Mouse (Mus musculus): ENCODE data around the gene Trpm7. TPM values are rescaled to one million over a fixed set of nuclear protein-coding genes. Genes with fewer than 3 reads are reported as not detected.
"Not testable (repeated sequence)": the region's sequence is repeated elsewhere in the genome, so short reads cannot be mapped to it uniquely, and the experiment has no call there.

Gene Trpm7
- total RNA-seq (2021) (10 to 100 TPM; 35.8 to 41.1 TPM), polyA plus RNA-seq (2012; rRNA removed) (1.2 and 1.5 TPM in 2 replicates)
- long read RNA-seq, result 0 reads

GRCm38 (mm10) chr2:126875871-126876796 is at the start of gene Trpm7:
TSS of gene Trpm7 (minus strand) at chr2:126876230.
- peak; percentile 96 for DNase-seq

GRCm38 (mm10) chr2:126920358-126921060 is 44.5 kb upstream of the Trpm7 start:
- DNase-seq, result no peak

- no peak for DNase-seq
These were observed 40.2 kb upstream of the Trpm7 start for GRCm38 (mm10) chr2:126916236-126916635.

GRCm38 (mm10) chr2:126914096-126914495 is 38.1 kb upstream of the Trpm7 start:
- DNase-seq, result no peak

GRCm38 (mm10) chr2:126904162-126904561 is 28.1 kb upstream of the Trpm7 start:
- no peak for DNase-seq

- DNase-seq, result no peak
These were observed 21.5 kb upstream of the Trpm7 start for GRCm38 (mm10) chr2:126897511-126897910.

- no peak for DNase-seq
These were observed 20.9 kb upstream of the Trpm7 start for GRCm38 (mm10) chr2:126896941-126897340.

GRCm38 (mm10) chr2:126894245-126894644 is 18.2 kb upstream of the Trpm7 start:
- no peak for DNase-seq

- no peak for DNase-seq
These were observed 16.3 kb upstream of the Trpm7 start for GRCm38 (mm10) chr2:126892316-126892715.

GRCm38 (mm10) chr2:126891743-126892142 is 15.7 kb upstream of the Trpm7 start:
- no peak for DNase-seq

- no peak for DNase-seq
These were observed 11.1 kb upstream of the Trpm7 start for GRCm38 (mm10) chr2:126887141-126887540.

- DNase-seq, result no peak
These were observed 9.8 kb upstream of the Trpm7 start for GRCm38 (mm10) chr2:126885871-126886270.

- not testable (repeated sequence) for DNase-seq
These were observed 6.7 kb upstream of the Trpm7 start for GRCm38 (mm10) chr2:126882711-126883110.

- DNase-seq, result no peak
These were observed 2.0 kb upstream of the Trpm7 start for GRCm38 (mm10) chr2:126877991-126878390.

- DNase-seq, result no peak
These were observed 554 bp downstream of the Trpm7 start for GRCm38 (mm10) chr2:126875516-126875835.

- DNase-seq, result no peak
These were observed 1.1 kb downstream of the Trpm7 start for GRCm38 (mm10) chr2:126874809-126875515.

- no peak for DNase-seq
These were observed 9.7 kb downstream of the Trpm7 start for GRCm38 (mm10) chr2:126866301-126866700.

GRCm38 (mm10) chr2:126865501-126866199 is 10.4 kb downstream of the Trpm7 start:
- peak; percentile 65 for DNase-seq

- DNase-seq, result no peak
These were observed 11.0 kb downstream of the Trpm7 start for GRCm38 (mm10) chr2:126865026-126865425.

- no peak for DNase-seq
These were observed 31.3 kb downstream of the Trpm7 start for GRCm38 (mm10) chr2:126844751-126845150.

GRCm38 (mm10) chr2:126838848-126839247 is 37.2 kb downstream of the Trpm7 start:
- DNase-seq, result no peak

GRCm38 (mm10) chr2:126817414-126817813 is 58.6 kb downstream of the Trpm7 start:
- DNase-seq, result no peak

Data from adrenal gland, adult 2 months (tissue).